Mouse (Mus musculus): Measurements from ENCODE around the gene Slc37a4. TPM values are rescaled to one million over a fixed set of nuclear protein-coding genes. Genes with fewer than 3 reads are reported as not detected.

Slc37a4 gene
- polyA plus RNA-seq (2015; fragmentation: Nextera tagmentation; extraction: Ambion mirVana): 15.2 and 16.5 TPM in 2 replicates

GRCm38 (mm10) chr9:44396684-44397411, at the start of gene Slc37a4:
Slc37a4 (plus strand) TSS chr9:44396852.

DNA sequence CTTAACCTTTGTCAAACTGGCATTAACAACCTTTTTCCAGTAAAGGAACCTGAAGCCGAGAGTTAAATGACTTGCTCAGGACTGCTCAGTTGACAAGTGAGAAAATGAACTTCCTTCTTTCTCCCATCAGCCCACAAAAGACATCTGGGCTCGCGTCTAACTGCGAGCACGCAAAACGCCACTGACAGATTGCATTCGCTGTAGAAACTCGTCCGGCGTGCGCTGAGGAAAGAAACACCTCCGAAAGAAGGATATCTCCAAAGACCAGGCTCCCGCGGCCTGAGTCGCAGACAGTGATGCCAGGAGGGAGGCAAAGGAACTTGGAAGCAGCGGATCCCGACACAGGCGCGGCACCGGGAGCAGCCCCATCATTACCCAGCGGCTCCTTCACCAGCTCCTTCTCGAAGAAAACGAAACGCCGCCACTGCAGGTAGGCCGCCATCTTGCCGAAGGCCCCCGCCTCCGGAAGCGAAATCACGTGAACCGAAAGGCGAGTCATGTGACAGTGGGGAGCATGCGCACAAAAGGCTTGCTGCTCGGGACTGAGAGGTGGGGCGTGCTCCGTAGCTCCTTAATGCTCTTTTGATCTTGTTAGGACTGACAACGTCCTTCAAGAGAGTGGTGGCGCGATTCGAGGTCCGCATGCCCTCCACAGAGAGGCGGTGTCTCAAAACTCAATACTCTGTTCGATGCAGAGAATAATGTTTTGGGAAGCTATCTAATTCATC, 35.3 kb upstream of the Slc37a4 start, which contains the start of gene Vps11:
Vps11 (minus strand) TSS at position 481 of the 728 bp plus-strand sequence.

DNA sequence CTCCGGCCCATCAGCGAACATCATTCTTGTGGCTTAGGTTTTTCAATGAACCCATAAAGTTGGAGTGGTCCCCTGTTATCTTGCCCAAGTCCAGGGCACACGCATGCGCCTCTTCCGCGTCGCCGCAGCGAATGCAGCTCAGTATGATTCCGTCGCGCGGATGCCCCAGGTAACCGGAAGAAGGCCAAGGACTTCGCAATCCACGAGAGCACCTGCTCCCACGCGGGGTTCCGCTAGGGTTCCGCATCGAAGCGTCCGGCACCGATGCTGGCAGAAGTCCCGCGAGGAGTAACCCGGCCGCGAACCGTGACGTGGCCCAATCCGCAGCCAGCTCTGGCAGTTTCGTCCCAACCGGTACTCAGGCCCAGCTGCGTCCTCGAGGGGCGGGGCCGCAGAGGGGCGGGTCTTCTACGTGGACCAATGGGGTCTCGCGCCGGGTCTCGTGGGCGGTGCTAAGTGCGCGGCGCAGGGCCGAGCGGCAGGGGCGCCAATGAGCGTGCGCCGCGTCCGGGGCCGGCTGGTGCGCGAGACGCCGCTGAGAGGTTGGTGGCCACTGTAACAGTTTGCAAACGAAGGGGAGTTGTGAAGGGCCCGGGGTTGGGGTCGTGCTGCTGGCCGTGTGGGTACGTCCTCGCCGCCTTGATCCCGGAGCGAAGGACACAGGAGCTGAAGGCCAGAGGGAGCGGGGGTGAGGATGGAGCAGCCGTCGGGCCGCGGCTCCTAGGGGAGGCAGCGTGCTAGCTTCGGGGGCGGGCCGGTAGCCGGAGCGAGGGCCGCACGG, 17.4 kb upstream of the Slc37a4 start, which contains the start of gene Hyou1:
Hyou1 (plus strand) TSS at position 437 of the 781 bp plus-strand sequence.

GRCm38 (mm10) chr9:44406906-44407751, 10.5 kb downstream of the Slc37a4 start, which contains the start of the genes Rps25 and Trappc4:
Rps25 (plus strand) TSS chr9:44407139.
Trappc4 (minus strand) TSS chr9:44407600.

GRCm38 (mm10) chr9:44418519-44419385, 22.1 kb downstream of the Slc37a4 start, which contains the start of gene Ccdc84:
Ccdc84 (minus strand) TSS chr9:44418569.

GRCm38 (mm10) chr9:44440961-44441360, 44.3 kb downstream of the Slc37a4 start, which contains the start of gene Foxr1:
Foxr1 (minus strand) TSS chr9:44441136.

Other genes starting within 250 kb of the Slc37a4 start
- 8.3 and 9.9 TPM in 2 replicates for gene Cbl, start 162.8 kb upstream of the Slc37a4 start, polyA plus RNA-seq (2015; fragmentation: Nextera tagmentation; extraction: Ambion mirVana)
- not detected in 2 replicates for gene Ccdc153, start 156.2 kb upstream of the Slc37a4 start, polyA plus RNA-seq (2015; fragmentation: Nextera tagmentation; extraction: Ambion mirVana)
- 0.33 TPM in 1 of 2 replicates, not detected in the other for gene Pdzd3, start 145.4 kb upstream of the Slc37a4 start, polyA plus RNA-seq (2015; fragmentation: Nextera tagmentation; extraction: Ambion mirVana)
- 6.4 and 7.7 TPM in 2 replicates for gene Nlrx1, start 128.3 kb upstream of the Slc37a4 start, polyA plus RNA-seq (2015; fragmentation: Nextera tagmentation; extraction: Ambion mirVana)
- gene Abcg4, start 108.2 kb upstream of the Slc37a4 start, polyA plus RNA-seq (2015; fragmentation: Nextera tagmentation; extraction: Ambion mirVana): 13.3 and 15.8 TPM in 2 replicates
- 12.2 TPM in 2 replicates for gene Hinfp, start 91.2 kb upstream of the Slc37a4 start, polyA plus RNA-seq (2015; fragmentation: Nextera tagmentation; extraction: Ambion mirVana)
- gene C2cd2l, start 76.6 kb upstream of the Slc37a4 start, polyA plus RNA-seq (2015; fragmentation: Nextera tagmentation; extraction: Ambion mirVana): 5.4 TPM in 2 replicates
- 18.9 and 19.9 TPM in 2 replicates for gene Dpagt1, start 70.8 kb upstream of the Slc37a4 start, polyA plus RNA-seq (2015; fragmentation: Nextera tagmentation; extraction: Ambion mirVana)
- gene H2afx, start 62.2 kb upstream of the Slc37a4 start, polyA plus RNA-seq (2015; fragmentation: Nextera tagmentation; extraction: Ambion mirVana): 271 and 276 TPM in 2 replicates
- gene Hmbs, start 52.6 kb upstream of the Slc37a4 start, polyA plus RNA-seq (2015; fragmentation: Nextera tagmentation; extraction: Ambion mirVana): 1,115 and 1,341 TPM in 2 replicates
- gene Vps11, start 35.2 kb upstream of the Slc37a4 start, polyA plus RNA-seq (2015; fragmentation: Nextera tagmentation; extraction: Ambion mirVana): 16.5 and 16.6 TPM in 2 replicates
- 6.7 and 7.2 TPM in 2 replicates for gene Hyou1, start 17.4 kb upstream of the Slc37a4 start, polyA plus RNA-seq (2015; fragmentation: Nextera tagmentation; extraction: Ambion mirVana)
- gene Rps25, start 10.3 kb downstream of the Slc37a4 start, polyA plus RNA-seq (2015; fragmentation: Nextera tagmentation; extraction: Ambion mirVana): 2,459 and 2,595 TPM in 2 replicates
- 81.6 and 85.2 TPM in 2 replicates for gene Trappc4, start 10.7 kb downstream of the Slc37a4 start, polyA plus RNA-seq (2015; fragmentation: Nextera tagmentation; extraction: Ambion mirVana)
- 21.0 and 22.3 TPM in 2 replicates for gene Ccdc84, start 21.7 kb downstream of the Slc37a4 start, polyA plus RNA-seq (2015; fragmentation: Nextera tagmentation; extraction: Ambion mirVana)
- gene Foxr1, start 44.3 kb downstream of the Slc37a4 start, polyA plus RNA-seq (2015; fragmentation: Nextera tagmentation; extraction: Ambion mirVana): 0.22 and 0.30 TPM in 2 replicates
- gene Upk2, start 58.1 kb downstream of the Slc37a4 start, polyA plus RNA-seq (2015; fragmentation: Nextera tagmentation; extraction: Ambion mirVana): not detected in 2 replicates
- gene Bcl9l, start 86.0 kb downstream of the Slc37a4 start, polyA plus RNA-seq (2015; fragmentation: Nextera tagmentation; extraction: Ambion mirVana): 3.3 and 4.7 TPM in 2 replicates
- 0.73 and 0.79 TPM in 2 replicates for gene Cxcr5, start 165.0 kb downstream of the Slc37a4 start, polyA plus RNA-seq (2015; fragmentation: Nextera tagmentation; extraction: Ambion mirVana)
- gene Ddx6, start 208.0 kb downstream of the Slc37a4 start, polyA plus RNA-seq (2015; fragmentation: Nextera tagmentation; extraction: Ambion mirVana): 12.9 and 14.4 TPM in 2 replicates